Mouse (Mus musculus): ENCODE data around the gene Hk3.

The Hk3 gene

DNA sequence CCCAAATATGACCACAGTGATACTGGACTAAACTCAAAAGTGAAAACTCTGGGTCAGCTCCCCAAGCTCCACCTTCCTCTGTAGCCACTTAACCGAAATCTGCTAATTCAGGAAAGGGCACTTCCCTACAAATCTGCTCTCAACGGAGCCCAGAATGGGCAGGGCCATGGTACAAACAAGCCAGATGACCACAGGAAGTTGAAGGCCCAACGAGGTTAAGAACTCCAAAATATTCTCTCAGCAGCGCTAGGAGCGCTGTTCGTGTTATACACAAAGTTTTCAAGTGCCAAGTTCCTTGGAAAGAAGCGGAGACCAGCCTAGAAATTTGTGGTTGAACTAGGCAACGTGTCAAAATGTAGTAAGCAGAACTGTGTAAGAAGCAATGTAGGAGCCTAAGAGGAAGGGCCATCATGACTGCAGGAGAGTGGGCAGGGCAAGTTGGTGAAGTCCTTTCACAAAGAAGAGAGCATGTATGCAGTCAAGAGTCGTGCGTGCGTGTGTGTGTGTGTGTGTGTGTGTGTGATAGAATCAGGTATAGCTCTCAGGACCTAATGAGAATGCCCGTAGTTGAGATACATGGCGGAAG is at the start of gene Hk3:
Gene Hk3 (minus strand): TSS at position 192 of the 586 bp plus-strand sequence.
- peak in 1 of 2 experiments; percentile 36 for DNase-seq (ENCODE audit: inconsistent age in 2 of 2, low spot score in 1 of 2)

DNA sequence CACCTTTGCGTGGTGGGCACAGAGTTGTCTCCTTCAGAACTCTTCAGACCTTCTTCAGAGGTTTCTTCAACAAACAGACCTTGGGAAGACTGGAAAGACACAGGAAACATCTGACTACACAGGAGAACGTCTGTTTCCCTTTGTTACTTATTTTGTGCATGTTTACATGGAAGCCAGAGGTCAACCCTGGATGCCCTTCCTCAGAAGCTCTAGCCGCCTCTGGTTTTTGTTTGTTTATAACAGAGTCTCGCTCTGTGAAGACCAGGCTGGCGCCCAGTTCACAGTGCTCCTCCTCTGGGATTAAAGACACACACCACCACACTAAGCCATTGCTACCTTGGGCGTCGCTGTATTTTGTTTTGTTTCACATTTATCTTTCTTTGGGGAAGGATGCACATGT is 48.5 kb upstream of the Hk3 start:
- DNase-seq (ENCODE audit: inconsistent age in 2 of 2, low spot score in 1 of 2) = no peak

DNA sequence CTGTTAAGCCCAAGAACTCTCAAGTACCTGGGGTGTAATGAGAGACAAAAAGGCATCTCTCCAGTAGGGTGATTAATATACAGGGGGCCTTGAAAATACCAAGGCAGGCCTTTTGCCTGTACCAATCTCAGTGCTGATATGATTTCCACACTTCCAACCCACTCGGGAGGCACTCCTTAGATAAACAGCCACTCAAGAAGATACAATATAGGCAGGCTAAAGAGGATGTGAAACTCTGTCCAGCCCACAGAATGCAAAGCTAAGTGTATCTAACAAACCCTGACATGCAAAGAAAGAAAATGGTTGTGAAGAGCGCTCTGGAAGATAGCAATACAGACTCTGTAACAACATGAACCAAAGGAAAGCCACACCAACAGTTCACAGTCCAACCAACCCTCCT is 42.1 kb upstream of the Hk3 start:
- DNase-seq (ENCODE audit: inconsistent age in 2 of 2, low spot score in 1 of 2) = no peak

DNA sequence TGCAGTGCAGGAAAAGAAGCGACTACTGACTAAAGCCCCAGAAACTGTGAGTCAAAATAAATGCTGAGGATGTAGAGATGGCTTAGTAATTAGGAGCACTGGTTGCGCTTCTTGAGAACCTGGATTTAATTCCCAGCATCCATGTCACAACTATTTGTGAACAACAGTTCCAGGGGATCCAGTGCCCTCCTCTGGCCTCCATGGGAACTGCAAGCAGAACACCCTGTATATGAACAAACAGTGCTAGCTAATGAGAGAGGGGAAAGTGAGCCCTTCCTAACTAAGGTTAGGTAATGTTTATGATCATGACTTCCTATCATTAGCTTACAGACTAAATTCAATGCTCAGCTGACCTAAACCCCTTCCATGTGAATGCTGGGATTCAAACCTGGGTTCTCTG is 36.9 kb upstream of the Hk3 start:
- peak in 1 of 2 experiments; percentile 54 for DNase-seq (ENCODE audit: inconsistent age in 2 of 2, low spot score in 1 of 2)

DNA sequence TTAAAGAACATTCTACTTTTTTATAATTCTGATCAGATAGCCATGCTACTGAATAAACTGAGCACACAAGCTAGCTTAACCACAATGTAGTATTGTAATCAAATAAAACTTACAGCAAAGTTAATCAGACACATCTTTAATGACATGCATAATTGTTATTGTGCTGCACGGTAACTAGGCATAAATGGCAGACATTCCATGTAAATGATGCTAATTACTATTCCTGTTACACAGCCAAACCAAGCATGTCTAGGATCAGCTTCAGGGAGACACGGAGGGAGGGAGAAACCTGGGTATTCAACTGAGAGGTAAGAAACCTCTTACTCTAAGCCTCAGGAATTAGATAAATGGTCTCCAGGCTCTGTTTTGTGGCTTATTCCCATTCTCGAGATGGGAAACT is 26.5 kb upstream of the Hk3 start:
- DNase-seq (ENCODE audit: inconsistent age in 2 of 2, low spot score in 1 of 2) = no peak

DNA sequence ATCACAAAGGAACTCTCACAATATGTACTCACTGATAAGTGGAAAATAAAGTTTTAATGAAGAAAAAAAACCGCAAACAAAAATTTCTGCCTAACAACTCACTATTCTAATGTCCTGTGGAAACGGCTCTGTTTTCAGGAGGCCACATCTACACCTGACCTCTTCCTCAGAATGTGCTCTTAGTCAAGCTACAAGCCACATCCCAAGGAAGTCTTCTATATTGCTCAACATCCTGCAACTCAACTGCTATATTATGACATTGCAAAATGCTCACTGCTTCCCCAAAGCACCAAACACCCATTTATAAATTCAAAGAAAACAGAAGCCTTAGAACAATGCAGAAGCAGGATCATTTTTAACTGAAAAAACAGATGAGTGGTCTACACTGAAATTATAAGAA is 18.8 kb upstream of the Hk3 start:
- DNase-seq (ENCODE audit: inconsistent age in 2 of 2, low spot score in 1 of 2) = no peak

DNA sequence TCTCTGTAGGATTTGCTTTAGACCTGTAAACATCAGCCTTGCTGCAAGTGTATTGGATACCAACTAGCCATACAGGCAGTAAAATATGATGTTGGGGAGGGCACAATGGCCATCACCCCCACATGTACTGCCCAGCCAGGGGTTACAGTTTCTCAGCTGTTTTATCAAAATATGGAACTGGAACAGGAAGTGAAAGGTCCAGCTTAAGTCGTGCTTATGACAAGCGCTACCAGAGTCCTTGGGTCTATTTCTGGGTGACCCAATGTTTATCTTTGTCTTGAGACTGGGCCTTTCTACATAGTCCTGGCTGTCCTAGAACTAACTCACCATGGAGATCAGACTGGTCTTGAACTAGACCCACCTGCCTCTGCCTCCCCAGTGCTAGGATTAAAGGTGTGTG is 3.0 kb upstream of the Hk3 start:
- DNase-seq (ENCODE audit: inconsistent age in 2 of 2, low spot score in 1 of 2) = no peak

DNA sequence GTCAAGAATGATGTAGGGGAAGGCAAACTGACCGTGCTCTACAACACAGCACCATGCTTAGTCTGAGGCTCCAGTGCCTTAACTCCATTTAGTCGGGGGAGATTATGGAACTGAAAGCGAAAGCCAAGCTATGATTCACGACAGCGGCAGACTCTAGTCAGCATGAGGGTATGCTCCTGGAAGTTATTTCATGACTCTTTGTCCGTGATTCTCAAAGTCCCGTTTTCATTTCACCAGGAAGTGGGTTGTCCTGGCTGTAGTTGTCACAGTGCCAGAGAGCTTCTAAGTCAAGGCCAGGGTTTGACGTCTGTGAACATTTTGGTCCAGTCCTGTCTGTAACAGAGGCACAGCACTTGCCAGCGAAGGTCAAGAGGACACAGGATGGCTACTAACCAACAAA is 1.5 kb upstream of the Hk3 start:
- DNase-seq (ENCODE audit: inconsistent age in 2 of 2, low spot score in 1 of 2) = peak; percentile 87 to 90

DNA sequence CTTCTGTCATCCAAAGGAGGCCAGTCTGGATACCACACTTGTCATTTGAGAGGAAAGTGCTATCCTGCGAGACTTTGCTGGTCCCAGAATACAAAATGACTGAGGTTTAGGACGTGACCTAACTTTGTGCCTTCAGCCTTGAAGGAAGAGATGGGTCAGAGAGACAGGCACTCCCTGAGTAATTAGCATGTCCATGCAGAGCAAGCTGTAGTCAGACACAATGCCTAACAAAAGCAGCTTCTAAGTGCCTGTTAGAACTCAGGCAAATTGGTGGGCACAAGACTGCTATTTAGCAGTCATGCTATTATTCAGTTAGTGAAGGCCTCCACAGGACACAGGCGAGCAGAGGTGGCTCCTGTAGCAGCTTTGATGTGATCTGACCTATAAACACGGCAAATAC is 1.1 kb upstream of the Hk3 start:
- no peak for DNase-seq (ENCODE audit: inconsistent age in 2 of 2, low spot score in 1 of 2)

DNA sequence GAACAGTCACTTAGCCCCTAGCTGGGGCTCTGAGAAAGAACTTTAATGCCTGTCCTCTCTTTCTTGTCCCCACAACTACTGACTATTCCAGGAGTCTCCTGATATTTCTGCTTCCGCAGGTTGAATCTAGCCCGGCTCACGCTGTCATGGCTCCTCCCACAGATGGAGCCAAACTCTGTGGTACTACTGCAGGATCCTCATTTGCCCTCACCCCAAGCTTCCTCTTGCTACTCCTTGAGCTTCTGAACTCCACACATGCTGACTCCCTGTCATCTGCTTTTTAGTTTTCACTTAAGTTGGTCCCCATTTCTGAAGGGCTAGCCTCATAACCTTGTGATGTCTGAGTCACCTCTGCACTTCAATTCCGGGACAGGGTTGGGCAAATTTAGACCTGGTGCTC is 1.1 kb downstream of the Hk3 start:
- DNase-seq (ENCODE audit: inconsistent age in 2 of 2, low spot score in 1 of 2) = no peak

DNA sequence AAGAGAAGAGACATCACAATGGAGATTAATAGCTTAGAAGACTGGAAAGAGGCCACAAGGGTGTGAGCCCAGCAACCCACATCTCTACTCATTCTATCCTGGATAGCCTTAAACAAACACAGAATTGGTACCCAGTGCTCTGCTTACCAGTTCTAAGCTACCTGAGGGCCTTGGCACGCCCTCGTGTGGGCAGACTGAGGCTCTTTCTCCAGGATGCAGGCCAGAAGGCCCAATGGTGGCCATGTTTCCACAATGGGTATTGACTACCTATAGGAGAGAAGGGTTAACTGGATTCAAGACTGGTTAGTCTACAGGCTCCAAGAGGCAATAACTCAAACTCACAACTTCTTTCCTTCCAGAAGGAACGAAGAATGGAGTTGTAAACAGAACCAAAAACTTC is 2.0 kb downstream of the Hk3 start:
- DNase-seq (ENCODE audit: inconsistent age in 2 of 2, low spot score in 1 of 2) = no peak

DNA sequence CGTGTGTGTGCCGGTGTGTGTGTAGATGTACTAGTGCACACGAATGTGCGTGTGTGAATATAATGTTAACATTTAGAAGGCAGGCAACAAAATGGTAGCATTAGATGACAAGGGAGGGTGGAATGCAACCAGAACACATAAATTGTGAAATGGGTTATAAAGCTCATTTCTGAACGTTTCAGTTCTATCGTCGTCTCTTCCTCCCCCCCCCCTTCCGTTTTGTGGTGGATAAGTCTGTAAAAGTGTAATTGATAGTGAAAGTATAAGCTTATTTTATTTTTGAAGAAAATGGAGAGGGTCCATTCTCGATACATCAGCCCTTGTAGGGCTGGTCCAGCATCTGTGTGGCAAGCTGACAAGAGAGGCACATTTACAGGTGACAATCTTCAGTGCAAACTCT is 2.5 kb downstream of the Hk3 start:
- no peak for DNase-seq (ENCODE audit: inconsistent age in 2 of 2, low spot score in 1 of 2)

DNA sequence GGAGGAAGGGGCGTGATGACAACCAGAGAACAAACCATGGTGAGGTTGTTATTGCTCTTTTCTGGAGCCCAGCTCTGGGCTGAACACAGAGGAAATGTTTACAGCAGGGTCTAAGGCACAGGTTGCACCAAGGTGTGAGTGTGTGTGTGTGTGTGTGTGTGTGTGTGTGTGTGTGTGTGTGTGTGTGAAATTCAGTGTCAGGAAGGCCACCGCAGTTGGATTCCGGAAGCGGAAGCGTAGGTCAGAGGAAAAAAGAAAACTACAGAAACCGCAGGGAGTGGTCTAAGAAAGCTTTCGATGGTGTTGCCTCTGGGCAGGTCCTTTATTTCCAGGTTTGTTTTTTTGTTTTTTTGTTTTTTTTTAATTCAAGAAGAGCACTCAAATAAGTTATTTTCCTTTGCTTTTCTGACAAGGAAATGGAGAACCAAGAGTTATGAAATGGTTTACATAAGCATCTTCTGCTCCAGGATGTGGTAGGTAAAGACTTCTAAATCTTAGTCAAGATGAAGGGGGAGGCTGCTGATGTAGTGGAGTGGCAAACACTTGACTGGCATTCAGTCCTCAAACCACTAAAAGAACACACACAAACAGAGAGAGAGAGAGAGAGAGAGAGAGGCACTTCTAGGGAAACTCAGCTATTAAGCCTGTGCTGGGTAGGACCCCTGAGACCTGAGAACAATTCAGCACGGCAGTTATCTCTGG is 3.1 kb downstream of the Hk3 start:
- no peak for DNase-seq (ENCODE audit: inconsistent age in 2 of 2, low spot score in 1 of 2)

DNA sequence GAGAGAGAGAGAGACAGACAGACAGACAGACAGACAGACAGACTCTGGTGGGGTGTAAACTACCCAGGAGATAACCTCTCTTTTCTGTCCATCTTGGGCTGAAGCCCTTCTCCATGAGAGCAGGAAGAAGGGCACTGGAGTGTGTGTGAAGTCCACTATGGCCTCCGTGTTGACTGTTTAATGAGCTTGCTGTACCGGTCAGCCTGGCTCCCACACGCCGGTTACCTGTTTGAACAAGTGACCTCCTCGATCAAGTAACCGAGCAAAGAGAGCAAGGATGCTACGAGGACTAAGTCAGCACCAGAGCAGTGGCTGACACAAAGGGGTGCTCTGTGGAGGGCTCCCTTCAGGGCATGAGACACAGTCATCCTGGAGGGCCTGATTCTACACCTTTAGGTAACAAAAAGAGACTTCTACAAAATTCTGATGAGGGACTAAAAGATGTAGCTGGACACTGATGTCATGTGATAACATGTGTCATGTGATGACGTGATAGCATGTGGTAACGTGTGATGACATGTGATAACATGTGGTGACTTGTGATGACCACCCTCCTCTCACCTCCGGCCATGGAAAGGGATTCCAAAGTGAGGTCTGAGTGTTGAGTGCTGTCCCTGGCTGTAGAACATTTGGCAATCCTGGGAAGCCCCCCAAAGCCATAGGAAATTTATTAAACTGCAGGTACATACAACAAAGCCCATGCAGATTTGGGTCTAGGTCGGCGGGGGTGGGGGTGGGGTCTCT is 3.9 kb downstream of the Hk3 start:
- DNase-seq (ENCODE audit: inconsistent age in 2 of 2, low spot score in 1 of 2) = no peak

DNA sequence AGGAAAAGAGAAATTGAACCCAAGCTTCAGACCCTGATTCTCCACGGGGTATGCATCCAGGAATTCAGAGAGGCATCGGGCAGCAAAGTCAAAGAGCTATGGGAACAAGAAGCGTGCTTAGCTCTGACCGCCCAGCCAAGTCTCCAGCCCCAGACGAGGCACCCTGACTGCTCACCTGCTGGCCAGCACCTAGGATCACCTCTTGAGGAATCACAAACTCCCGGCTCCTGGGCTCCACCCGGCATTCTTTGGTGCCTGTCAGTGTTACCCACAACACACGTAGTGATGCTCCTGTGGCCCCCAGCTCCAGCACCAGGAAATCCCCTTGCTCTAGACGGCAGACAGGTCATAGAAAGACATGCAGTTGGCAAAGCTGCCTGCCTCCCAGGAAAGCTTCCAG is 6.7 kb downstream of the Hk3 start:
- DNase-seq (ENCODE audit: inconsistent age in 2 of 2, low spot score in 1 of 2) = no peak

DNA sequence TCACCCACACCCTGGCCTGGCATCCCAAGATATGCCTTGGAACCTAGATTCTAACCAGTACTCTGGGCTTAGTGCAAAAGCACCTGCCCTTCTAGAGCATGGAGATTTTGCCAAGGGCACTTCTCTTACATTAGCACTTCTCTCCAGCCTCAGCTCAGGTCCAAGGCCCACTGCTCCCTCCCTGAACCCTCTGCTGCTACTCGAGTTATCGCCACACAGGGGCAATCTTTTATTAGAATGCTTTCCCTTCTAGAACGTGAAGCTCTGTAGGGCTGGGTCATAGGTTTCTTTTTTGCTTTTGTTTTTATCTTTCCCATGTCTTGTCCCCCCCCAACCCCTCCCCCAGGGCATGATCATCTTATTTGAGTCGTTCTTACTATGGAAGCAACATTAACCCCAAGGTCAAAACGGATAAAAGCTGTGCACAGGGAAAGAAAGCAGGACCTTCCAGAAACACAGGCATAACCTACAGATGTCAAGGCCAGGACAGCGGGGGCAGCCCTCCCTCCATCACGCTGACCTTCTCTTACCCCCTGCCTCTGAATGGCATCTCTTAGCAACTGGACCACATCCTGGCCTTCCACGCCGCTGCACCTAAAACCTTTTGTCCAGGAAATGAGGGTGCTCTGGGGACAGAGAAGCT is 7.4 kb downstream of the Hk3 start:
- peak in 1 of 2 experiments; percentile 48 for DNase-seq (ENCODE audit: inconsistent age in 2 of 2, low spot score in 1 of 2)

DNA sequence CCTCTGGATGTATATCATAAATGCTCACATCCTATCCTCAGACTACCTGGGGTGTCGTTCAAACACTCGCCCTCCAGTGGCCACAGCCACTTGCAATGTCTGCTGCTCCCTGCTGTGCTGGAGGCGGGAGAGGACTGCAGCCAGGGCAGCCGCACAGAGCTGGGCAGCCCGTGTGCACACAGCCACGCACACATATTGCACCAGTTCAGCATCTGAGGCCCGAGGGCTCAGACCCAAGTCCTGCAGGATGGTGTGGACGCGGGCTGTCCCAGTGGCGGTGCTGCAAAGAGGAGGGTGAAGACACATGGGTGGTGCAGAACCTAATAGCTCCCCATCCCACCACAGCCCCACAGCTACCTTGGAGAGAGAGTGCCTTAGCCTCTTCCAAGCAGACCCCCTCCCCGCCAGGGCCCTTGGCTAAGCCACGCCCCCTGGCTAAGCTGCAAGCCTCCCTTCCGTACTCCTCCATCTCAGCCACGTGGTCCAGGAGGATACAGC is 9.2 kb downstream of the Hk3 start:
- peak in 1 of 2 experiments; percentile 45 for DNase-seq (ENCODE audit: inconsistent age in 2 of 2, low spot score in 1 of 2)

DNA sequence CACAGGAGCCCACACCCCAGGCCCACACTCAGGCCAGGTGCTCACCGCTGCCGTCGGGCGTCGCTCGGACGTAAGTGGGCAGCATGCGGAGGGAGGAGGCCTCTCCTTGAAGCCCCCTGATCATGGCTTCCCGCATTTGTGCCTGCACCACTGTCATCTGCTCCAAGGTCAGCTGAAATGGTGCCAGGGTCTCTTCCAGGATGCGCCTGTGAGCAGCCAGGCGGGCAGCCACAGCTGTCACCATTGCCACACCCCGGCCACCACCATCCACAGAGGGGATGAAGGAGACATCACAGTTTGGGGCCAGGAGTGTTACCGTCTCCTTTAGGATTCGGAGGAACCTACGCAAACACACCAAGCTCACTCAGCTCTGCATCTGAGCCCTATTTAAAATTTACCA is 10.1 kb downstream of the Hk3 start:
- DNase-seq (ENCODE audit: inconsistent age in 2 of 2, low spot score in 1 of 2) = no peak

DNA sequence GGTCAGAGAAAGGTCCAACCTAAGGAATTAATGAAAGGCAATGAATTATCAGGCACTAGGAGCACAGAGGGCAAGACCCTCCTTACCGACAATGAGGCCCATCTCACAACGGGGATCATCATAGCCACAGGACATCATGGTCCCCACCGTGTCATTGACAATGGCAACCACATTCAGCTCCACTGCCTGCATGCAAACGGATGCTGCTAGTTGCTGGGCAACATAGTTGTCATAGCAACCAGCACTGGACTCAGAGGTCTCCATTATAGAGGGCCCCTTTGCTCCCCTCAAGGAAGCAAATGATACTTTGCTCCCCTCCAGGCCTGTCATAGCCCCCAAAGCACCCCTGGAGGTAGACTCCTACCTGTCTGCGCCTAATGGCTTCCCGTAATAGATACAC is 12.6 kb downstream of the Hk3 start:
- DNase-seq (ENCODE audit: inconsistent age in 2 of 2, low spot score in 1 of 2) = no peak

DNA sequence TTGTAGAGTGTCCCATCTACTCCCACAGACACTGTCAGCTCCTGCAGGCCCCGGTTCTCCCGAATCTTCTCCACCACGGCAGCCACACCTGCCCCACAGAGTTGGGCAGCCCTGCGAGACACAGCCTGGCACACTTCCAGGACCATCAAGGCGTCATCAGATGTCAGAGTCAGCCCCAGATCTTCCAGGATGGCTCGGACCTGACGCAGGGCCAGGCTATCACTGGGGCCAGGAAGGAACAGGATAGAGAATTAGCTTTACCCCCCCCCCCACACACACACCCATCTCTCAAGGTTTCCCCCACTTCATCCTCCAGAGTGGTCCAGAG is 14.8 kb downstream of the Hk3 start:
- no peak for DNase-seq (ENCODE audit: inconsistent age in 2 of 2, low spot score in 1 of 2)

DNA sequence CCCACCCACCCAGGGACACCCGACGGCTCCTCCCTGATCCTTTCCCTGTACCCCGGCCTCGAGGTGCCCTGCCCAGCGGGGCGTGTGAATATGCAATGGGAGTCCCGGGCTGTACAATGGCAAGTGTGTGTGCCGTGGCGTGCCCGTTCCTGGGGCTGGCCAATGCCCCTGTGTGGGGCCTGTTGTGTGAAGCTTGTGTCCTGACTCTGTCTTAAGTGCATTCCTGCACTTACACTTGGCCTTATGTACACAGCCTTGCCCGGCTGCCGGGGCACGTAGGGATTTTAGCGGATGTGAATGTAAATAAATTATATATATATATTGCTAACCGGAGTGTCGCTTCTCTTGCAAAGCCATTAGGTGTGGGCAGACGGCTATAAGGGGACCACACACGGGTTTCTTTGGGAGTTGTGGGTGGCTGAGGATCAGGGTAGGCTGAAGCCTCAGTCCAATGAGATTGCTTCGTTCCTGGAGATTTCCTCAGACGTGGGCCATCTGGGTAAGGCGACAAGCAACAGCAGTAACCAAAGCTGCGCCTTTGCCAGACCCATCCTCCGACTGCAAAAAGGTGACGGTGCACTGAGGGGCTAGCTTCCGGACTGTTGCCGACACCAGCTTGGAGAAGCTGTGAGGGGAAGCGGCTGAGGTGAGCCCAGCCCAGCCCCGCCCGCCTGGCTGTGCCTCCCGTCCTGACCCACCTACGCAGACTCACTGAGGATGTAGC is 15.3 kb downstream of the Hk3 start:
- DNase-seq (ENCODE audit: inconsistent age in 2 of 2, low spot score in 1 of 2) = no peak

Measured in adrenal gland, adult (tissue).